Mouse (Mus musculus): ENCODE results near the gene Mmp20.

The Mmp20 gene

DNA sequence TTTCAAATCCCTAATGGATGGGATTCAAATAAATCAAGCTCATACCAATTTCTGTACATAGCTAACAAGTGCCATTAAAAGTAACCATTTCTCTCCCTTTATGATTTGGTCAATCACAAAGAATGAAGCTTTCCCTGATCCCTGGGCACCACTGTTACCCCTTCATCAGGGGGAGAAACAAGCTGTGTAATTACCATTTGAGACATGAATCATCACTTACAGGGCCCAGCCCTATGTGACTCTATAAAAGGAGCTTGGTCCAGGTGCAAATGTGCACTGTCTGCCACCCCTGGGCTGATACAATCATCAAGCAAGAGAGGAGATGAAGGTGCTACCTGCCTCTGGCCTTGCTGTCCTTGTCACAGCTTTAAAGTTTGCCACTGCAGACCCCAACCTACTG, at the start of gene Mmp20:
Gene Mmp20, plus strand, starts transcription at position 301 of the 400 bp plus-strand sequence.
- no peak for DNase-seq

DNA sequence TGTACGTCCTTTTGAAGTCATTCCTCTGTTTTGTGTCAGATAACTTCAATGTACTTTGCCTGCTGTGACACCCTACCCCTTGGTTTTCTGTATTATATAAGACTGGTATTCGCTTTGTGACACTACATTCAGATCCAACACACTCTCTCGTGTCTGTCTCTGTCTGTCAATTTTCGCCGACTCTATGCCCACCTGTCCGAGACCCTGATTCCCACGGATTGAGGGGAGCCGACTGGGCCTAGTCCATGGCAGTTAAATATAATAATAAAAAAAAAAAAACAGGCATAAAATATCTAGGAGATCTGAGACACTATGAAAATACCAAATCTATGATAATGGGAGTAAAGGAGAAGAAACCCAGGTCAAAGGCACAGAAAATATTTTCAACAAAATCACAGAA, 38.0 kb upstream of the Mmp20 start:
- DNase-seq: no peak

DNA sequence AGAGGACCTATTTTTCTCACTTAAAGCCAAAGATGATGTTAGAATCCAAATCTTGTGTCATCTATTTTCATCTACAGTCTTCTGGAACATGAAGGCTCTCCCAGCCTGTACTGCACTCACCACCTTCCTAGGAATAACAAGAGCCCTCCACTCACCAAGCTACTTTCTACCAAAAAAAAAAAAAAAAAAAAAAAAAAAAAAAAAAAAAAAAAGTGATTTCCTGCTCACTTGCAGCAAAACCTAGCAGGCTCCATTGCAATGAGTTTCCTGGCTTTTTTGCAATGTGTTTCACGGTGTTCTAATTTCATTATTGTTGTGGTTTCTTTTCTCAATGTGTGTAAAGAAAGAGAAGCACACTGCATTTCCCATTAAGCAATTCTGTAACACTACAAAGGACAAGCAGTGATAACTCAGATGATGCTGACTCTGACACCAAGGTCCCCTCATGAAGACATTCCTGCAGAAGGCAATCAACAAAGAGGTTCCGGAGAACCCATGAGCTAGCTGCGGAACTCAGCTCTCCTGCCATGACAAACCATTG, 34.7 kb upstream of the Mmp20 start:
- no peak for DNase-seq

DNA sequence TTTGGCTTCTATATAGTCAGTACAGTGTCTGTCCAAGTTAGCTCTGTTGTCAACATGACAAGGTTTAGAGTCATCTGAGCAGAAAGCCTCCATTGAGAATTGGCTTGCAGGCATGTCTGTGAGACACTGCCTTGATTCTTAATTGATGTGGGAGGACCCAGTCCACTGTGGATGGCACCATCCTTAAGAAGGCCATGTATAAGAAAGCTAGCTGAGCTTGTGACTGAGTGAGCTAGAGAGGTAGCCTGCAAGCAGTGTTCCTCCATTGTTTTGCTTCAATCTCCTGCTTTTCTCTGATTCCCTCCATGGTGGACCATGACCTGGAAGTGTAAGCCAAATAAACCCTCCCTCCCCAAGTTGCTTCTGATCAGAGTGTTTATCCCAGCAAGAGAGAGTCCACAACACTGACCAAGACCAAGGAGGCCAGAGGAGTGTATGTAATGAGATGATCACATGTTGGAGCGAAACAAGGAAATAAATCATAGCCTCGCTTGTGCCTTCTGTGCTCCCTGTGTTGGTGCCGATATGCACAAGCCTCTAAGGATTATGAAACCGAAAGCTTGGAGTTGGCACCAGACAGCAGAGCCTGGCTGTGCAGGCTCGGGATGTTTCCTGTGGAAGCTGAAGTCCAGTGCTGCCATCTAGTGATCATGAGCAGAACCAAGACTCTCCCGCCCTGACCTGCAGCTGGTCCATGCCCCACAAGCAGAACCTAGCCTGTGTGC, 33.1 kb upstream of the Mmp20 start:
- peak; percentile 88 for DNase-seq

DNA sequence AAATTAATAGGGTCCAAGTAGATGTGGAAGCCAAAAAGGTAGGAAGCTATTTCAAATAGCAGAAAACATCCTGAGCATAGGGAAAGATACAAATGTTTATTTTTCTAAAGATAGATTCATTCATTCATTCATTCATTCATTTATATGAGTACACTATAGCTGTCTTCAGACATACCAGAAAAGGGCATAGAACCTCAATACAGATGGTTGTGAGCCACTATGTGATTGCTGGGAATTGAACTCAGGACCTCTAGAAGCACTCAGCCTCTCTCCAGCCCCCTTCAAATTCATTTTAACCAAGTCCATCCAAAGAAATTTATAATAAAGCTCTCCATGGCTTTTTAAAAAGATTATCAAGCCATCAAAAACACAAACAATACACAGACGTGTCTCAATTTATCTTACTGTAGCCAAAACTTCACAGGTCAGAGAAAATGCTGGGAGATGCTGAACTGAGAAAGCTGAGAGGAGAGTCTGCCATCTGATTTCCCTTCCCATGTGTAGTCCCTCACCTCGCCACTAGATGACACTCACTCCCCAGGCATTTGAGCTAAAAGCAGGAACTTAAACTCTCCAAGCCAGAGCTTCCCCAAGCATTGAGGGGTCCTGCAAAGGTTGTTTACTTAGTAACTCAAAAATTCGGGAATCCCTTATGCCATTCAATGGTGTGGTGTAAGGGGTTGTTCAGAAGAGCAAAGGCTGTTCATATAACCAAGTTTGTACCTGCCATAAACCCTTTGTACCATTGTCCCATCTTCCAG, 24.9 kb upstream of the Mmp20 start:
- peak; percentile 48 to 77 for DNase-seq

DNA sequence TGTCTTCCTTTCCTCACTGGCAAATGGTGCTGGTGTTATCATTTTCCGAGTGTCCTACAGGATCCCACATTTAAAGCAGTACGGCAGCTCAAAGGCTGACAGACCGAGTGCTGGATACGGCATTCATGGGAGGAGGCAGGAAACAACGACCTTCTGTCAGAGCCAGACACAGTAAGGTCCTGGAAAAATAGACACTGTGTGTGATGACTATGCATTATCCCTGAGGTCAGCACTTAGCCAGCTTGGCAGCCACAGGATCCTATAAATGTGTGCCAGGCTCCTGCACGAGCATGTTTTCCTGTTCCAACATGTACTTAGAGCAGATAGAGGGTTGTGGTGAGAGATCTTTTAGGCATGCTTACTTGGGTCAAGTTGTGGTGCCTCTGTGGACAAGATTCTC, 24.0 kb upstream of the Mmp20 start:
- no peak for DNase-seq

DNA sequence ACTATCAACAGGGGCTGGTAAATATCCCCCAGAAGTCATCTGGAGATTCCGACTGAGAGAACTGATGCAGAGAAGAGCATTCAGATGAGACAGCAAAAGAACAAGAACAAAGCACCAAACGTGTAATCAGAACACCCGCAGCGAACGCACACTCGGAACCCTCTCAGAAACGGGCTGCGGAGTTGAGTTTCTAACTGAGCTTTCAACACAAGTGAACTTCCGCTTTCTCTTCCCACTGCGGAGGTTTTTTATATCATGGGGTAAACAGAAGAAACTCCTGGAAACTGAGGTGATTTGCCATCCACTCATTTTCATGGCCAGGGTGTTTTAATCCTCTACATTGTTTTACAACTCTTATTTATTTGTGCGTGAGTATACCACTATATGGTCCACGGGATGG, 22.4 kb upstream of the Mmp20 start:
- no peak for DNase-seq

DNA sequence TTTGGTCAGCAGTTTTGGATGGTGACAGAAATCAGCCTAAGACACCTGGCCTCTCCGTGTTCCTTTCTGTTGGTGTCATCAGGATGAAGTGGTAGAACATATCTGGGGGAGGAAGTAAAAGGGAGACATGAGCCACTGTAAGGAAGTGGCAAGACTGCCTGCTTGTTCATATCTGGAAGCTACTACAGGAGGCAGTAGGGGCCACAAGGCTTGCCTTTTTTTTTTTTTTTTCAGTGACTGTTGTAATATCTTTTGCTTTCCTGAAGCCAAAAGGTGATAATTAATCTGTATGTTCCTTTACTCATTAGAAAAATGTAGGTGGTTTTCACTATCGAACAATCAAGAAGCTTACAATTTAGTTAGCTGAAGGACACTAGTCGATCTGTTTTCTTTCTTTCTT, 5.4 kb upstream of the Mmp20 start:
- no peak for DNase-seq

DNA sequence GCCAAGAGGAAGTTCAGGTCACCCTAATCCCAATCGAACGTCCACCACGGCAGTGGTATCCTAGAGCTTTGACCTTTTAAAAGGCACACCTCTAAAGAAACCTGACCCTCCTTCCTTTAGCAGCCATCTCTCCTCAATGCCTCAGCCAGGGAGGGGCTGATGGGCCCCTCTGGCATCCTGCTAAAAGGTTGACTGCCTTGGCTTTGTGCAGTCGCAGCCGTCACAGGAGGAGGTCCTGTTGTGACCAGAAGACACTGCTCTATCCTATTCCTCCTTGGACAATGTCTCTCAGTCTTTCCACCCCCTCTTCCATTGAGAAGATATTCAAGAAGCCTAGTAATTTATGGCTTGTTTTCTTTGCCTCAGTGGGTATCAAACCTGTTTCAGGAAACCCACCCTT, 5.9 kb downstream of the Mmp20 start:
- no peak for DNase-seq

DNA sequence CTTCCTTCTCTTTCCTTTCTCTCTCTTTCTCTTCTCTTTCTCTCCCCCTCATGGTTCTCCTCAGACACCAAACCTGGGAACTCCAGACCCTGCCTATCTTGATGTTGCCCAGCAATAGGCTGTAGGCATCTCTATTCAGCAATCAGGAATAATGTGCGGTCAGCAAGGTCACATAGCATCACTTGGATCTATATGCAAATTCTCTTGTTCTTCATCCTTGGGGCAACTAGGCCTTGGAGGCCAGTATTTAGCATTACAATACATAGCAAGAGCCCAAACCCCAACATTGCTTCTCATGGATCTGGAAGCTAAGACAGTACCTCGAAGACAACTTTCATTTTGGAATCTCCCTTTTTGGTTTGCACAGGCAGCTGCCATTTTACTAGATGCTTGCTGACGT, 19.9 kb downstream of the Mmp20 start:
- no peak for DNase-seq

DNA sequence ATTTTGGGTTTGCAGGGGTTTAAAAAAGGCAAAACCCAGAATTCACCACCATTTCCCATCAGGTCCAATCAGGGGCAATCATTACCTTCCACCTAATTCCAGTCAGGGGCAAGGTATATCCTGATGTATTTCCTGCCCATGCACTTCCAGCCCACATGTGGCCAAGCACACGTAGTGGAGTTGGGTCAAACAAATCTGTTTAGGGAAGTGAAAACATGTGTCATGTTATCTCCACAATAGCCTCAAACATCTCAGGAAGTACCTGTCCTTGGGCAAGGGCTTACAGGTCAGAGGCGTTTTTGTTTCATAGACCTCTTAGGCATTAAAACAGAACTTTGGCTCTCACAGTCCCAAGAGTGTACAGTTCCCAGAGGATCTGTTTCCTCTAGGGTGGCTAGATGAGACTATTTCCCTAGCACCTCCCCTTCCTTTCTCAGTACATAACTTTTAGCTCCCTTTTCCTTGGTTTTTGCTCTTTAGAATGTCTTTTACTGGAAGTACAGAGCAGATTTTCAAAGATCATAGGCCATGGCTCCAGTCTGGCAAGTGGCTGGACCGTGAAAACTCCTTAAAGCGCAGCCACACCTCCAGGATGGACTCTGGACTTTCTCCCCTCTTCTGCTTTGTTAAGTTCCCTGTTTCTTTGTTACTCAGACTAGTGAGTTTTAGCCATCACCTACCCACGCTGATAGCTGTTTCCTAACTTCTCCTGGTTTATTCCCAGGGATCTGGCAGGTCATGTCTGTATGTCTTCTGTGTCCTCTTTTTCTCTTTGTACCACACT, 22.6 kb downstream of the Mmp20 start:
- DNase-seq: no peak

DNA sequence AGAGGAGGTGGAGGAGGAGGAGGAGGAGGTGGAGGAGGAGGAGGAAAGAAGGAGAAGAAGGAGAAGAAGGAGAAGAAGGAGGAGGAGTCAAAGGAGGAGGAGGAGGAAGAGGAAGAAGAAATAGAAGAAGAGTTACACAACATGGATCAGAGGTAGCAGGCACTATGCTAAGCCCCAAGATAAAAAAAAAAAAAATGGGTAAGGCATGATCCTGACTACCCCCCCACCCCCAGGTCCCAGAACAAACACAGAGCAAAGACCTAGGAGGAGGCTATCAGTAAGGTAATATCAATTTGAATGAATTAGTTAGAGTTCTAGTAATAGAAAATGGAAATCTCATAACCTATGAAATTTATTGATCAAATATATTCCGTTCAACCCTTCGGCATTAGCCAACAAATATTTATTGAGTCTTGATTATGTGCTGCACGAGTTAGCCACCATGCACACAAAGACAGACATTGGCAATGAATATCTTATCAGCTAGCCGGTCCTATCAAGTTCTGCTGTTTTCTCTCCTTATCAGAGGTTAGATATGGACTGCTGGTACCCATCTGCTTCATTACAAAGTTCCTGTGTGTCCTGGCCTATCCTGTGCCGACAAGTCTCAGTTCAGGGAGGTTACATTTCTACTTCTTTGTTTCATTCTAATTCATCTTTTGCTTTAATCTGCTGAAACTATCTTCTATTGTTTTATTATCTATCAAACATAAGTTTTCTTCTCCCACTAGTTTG, 24.5 kb downstream of the Mmp20 start:
- no peak for DNase-seq

DNA sequence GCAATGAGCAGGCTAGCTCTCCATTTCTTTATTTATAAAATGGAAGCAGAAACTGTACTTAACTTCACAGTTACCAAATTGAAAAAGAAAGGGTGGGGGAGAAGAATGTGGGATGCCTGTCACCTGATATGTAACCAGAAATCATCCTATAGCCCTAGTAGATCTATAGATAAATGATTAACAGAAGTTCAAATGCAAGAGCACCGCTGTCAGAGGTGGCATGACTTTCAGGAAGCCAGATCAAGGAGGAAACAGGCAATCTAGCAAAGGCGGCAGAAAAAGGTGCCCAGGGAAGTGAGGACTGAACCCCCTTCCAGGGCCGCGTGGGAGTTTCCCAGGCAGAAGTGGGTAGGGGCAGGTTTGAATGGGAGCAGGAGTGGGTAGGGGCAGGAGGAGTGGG, 29.9 kb downstream of the Mmp20 start:
- no peak for DNase-seq

DNA sequence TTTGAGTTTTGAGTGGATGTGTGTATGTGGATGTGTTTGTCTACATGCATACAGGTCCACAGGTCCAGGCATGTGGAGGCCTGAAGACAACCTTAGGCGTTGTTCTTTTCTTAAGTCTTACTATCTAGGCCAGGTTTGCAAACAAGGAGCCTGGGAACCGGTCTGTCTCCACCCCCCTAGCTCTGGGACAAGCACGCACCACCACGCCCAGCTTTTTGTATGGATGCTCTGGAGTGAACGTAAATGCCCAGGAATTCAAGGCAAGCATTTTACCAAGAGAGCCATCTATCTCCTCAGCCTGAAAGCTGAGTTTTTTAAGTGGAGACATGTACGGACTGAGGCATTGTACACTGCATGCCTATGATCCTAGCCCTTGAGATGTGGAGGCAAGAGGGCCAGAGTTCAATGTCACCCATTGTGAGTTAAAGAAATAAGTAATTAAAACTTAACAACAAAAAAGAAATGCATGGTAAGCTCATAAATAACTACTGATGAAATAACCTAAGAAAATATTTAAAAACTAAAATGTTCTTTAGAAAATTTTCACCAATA, 31.5 kb downstream of the Mmp20 start:
- DNase-seq: no peak

DNA sequence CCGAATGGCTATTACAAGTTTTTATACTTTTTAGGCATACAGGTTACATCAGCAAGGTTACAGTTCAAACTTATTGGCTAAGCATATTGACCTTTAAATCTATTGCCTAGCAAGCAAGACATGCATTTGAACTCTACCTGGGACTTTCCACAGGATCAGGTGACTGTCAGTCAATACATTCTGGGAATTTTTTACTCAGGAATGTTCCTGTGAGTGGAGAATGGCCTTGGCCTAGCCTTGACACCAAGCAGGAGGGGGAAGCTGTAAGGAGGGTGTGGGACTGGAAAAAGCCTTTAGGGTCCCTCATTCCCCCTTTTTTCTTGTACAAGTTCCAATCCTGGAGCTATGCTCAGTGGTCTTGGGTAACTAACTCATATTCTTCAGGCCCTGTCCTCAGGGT, 33.3 kb downstream of the Mmp20 start:
- DNase-seq: no peak

DNA sequence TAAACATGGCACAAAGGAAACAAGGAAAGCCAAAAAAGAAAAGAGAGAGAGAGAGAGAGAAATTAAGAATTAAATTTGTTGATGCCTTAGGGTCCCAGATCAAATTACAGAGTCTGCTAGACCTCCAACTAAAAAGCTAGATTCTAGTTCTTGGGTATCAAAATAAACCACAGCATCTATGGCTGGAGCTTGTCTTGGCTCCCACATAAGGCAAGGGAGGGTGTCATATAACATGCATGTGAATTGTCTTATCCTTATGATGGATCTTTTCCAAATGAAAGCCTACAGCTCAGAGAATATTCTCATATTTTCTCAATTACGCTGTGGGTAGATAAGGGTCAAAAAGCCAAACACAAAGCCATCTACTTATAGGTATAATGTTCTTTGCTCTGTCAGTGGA, 41.6 kb downstream of the Mmp20 start:
- DNase-seq: no peak

DNA sequence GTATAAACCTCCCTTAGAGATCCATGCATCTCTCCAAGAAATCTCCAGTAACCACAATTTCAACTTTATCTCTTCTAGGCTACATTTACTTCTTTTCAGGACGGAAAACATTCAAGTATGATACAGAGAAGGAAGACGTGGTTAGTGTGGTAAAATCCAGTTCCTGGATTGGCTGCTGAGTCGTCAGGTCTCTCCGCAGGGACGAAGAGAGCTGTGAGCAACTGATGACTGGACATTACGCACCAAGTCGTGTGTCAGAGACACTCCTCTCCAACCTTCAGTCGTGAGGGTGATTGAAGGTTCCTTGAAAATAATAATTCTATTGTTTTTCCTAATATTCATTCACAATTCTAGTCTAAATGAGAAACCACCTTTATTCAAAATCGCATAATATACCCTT, 45.0 kb downstream of the Mmp20 start:
- no peak for DNase-seq

DNA sequence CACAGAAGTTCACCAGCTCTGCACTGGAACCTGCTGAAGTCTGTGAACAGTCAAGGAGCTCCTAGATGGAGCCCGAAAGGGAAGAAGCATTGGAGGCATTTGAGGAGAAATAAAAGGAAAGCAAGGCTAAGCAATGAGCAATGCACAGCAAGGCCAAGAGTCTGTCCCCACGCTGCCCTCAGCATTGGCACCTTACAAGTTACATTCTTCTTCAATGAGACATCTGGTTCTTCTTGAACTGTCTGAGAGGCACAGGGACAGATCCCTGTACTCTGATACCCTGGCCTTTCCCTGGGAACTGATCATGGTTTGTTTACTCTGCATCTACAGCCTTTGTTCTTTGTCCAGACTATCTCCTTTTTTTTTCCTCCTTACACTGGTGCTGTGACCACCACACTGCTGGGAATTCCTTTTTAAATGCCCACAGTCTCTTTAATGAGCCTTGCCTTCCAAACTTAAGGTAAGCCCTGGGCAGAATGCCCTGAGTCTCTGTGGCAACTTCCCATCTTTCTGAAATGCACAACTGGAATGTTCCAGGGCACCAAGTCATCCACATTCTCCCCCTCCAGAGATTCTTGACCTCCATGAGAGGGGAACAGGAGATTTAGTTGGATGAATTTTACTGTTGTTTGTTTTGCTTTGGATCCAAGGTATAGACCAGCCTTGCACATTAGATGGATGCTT, 50.3 kb downstream of the Mmp20 start:
- DNase-seq: no peak

DNA sequence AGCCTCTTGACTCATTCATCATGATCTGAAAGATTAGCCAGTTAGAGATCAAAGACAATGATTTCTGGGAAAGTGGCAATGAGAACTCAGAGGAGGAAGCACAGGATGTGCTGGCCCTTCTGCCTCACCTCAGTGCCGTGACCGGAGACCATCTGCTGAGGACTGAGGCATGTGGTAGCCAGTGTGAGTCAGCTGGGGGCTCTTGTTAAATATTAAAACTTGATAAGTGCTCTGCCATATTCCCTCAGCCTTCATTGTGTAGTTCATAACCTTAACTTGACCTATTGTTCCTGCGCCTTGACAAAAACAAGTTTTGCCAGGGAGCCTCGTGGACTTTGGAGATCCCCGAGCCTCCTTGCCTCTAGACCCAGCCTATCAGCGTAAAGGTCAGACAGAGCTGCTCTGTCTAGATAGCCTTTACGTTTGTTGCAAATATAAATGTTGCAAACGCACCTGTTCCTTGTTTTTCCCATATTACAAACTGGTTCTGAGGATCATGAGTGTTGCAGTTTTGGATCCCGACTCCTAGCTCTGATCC, 54.1 kb downstream of the Mmp20 start:
- DNase-seq: no peak

DNA sequence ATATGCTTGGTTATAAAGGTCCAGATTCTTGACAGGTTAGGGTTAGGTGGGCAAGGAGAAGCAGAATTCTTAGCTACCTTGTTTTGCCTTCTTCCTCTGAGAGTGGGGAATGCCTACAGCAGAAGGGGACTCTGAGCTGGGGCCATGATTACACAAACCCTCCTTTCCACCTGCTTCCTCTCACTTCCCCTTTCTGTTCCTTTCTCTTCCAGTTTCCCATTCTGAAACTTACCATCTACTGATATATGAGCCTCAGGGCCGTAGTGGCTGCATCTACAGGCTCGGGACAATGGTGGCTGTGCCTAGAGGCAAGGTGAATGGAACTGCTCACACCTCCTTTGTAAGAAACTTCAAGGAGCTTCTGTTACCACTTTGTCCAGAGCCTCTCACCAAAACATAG, 58.0 kb downstream of the Mmp20 start:
- no peak for DNase-seq

DNA sequence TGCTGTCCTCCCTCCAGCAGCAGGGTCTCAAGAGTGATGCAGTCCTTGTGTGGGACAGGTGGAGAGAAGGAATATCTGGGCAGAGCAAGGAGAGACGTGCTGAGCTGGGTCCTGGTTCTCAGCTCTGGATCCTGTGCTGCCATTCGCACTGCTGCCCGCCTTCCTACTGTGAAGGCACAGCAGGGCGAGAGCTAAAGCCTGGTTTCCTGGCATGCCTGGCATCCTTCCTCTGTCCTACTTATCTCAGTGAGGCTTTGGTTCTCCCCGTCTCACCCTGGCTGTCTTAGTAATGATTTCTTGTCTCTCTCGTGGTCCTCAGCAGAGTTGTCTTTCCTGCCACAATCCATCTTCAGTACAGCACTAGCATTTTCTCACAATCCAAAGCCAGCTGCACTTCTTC, 61.8 kb downstream of the Mmp20 start:
- no peak for DNase-seq

DNA sequence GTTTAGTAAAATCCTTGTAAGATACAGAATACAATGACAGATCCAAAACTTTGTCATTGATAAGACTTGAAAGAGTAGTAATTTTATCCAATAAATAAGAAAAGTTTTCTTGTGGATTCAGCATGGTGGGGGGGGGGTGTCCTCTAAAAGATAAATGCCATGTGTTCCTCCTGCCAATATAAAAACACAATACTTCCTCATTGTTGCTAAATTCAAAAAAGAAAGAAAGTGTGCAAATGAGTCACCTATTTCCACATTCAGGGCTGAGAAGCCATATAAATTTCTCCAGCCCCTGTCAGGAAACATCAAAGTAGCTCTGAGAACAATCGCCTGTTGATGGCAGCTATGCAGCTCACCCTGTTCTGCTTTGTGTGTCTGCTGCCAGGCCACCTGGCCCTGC, 63.8 kb downstream of the Mmp20 start, which contains the start of gene Mmp7:
Gene Mmp7, plus strand, starts transcription at position 301 of the 400 bp plus-strand sequence.
- no peak for DNase-seq

Measured in lung, postnatal 4 days (tissue).